Mouse (Mus musculus) erythroid progenitor cell, adult 5-6 weeks (primary cell): Measurements from ENCODE around the gene Cela3b. TPM values are rescaled to one million over a fixed set of nuclear protein-coding genes. Genes with fewer than 3 reads are reported as not detected.
A peak's percentile ranks its signal among the peaks of the same experiment; 100 is the strongest.

ENCODE experiments used
- ATAC-seq: replicated peaks from 2 replicates; pipeline ENCODE4 v1.8.0; 2016; ENCODE audit warnings: moderate number of reproducible peaks, mild to moderate bottlenecking, moderate TSS enrichment, inconsistent platforms; ENCODE audit not compliant: poor library complexity, low FRiP score, severe bottlenecking
- total RNA-seq, 2 experiments: library from RNA; stranded (forward) in 1 of 2; stranded (reverse) in 1 of 2; fragments of 150-400 nt in 1 of 2; fragments of 186-747, 209-891 nt in 1 of 2; gene quantifications; 2 replicates each; pipeline versions ENCODE4 v1.2.3 to v1.2.4; 2015 to 2017; ENCODE audit warnings: low replicate concordance in 2 of 2

Cela3b gene
- total RNA-seq, 2 experiments from 2014 or later = not detected

- ATAC-seq = no peak
Measured at GRCm38 (mm10) chr4:137465125-137465787, 34.9 kb upstream of the Cela3b start.

GRCm38 (mm10) chr4:137461981-137462690 lies 31.8 kb upstream of the Cela3b start:
- no peak; the same call in 1 of the 2 replicates for ATAC-seq

DNA sequence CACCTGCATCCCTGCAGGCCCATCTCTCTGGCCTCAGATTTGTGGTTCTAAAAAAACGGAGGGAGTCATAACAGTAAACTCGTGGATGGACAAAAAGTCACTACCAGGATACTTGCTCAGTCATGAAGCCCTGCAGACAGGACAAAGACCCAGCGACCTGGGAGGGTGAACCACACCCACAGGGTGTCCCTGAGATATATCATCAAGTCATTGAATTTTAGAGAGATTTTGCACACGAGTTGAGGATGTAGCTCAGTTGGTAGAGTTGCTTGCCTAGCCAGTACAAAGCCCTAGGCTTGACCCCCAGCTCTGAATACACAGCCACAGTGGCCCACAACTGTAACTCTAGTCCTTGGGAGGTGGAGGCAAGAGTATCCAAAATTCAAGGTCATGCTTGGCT lies 30.9 kb upstream of the Cela3b start:
- ATAC-seq = no peak

- ATAC-seq = no peak
Measured at GRCm38 (mm10) chr4:137460676-137461075, 30.3 kb upstream of the Cela3b start.

GRCm38 (mm10) chr4:137458861-137459260 lies 28.5 kb upstream of the Cela3b start:
- no peak for ATAC-seq

- ATAC-seq = no peak
Measured at GRCm38 (mm10) chr4:137458310-137458709, 28.0 kb upstream of the Cela3b start.

DNA sequence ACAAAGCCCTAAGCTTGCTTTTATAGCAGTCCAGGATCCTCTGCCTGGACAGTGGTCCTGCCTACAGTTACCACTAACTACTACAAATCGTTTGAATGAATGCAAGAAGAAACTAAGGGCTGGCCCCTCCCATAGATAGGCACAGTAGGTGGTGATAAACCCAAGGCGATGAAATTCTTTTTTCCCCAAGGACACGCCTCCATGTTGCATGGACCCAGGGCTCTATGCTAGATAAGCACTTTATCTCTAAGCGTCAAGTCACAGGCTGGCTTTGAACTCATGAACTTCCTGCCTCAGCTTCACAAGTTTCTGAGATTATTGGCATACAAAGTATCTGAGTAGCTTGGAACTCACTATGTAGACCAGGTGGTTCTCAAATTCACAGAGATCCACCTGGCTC lies 27.0 kb upstream of the Cela3b start:
- no peak for ATAC-seq

DNA sequence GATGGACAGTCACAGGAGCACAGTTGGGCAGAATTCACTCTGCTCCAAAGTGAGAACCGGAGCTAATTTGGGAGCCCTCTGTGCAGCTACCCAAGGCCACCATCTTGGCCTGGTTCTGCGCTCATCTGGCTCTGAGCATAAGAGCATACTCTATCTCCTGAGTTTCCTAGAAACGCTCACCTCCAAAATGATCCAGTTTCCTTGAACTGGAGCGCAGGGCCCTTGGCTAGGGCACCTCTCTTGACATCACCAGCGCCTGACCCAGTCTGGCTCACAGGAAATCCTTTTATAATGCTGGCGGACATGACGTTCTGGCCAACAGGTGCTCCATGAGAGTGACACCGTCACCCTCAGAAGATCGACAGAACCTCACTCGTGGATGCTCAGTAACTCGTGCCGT lies 26.2 kb upstream of the Cela3b start:
- no peak for ATAC-seq

DNA sequence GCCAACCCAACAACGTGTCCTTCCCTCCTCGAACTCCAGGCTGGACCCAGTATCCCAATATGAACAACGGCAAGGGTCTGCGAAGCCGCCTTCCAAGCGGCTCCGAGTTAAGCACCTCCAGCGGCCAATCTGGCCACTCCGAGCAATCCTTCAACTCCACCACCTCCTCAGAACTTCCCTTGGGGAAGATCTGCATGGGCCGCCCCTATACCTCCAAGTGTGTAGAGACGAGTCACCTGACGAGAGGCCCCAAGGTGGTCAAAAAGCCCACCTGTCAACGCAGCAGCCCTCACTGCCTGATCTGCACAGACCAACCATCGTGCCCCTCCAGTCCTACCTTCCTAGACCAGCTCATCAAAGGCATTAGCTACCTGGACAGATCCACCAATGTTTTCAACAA lies 24.2 kb upstream of the Cela3b start:
- no peak for ATAC-seq

DNA sequence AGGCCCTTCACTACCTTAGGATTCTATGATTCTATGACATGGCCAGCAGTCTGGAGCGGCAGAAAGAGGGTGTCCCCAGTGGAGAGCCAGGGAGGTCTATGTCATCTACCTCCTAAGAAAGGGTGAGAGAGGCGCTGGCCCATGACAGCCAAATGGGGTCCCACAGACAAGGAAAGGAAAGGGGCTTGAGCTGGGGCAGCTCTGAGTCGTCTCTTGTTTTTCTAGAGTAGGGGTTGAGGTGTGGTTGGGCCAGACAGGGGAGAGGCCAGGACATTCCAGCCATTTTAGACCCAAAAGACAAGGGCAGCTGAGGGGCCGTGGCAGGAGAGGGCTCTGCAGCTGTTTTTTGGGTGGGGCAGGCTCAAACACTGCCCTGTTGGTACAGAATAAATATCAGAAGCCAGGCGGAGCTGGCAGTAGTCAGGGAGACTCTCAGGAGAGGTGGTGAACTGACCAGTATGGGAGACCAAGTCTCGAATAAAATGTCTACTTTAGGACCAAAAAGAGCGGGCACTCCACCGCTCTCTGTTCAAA lies 23.0 kb upstream of the Cela3b start, which contains the start of gene 1700013G24Rik:
Gene 1700013G24Rik, plus strand, starts transcription at position 51 of the 534 bp plus-strand sequence.
- ATAC-seq = no peak

GRCm38 (mm10) chr4:137452190-137452589 lies 21.9 kb upstream of the Cela3b start:
- no peak for ATAC-seq

GRCm38 (mm10) chr4:137449715-137450114 lies 19.4 kb upstream of the Cela3b start:
- ATAC-seq = no peak

- no peak for ATAC-seq
Measured at GRCm38 (mm10) chr4:137449132-137449531, 18.8 kb upstream of the Cela3b start.

DNA sequence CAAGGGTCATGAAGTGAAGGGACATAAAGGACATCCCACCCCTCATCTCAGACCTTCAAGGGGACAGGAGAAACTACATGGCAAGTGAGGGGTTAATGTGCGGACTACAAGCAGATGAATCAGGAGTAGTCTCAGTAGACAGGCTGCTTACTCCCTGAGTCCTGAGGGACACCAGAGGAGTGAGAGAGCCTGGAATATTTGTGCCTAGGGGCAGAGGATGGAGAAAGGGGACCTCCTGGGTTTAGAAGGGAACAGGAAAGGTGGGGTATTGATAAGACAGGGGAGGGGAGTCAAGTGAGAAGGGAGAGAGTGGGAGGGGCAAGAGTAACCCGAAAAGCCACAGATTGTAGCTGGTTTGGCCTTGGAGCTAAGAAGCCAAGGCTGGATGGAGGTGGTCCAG lies 18.3 kb upstream of the Cela3b start:
- ATAC-seq = no peak

- no peak for ATAC-seq
Measured at GRCm38 (mm10) chr4:137448197-137448596, 17.9 kb upstream of the Cela3b start.

- ATAC-seq = peak; percentile 63
Measured at GRCm38 (mm10) chr4:137447363-137448196, 17.2 kb upstream of the Cela3b start.

DNA sequence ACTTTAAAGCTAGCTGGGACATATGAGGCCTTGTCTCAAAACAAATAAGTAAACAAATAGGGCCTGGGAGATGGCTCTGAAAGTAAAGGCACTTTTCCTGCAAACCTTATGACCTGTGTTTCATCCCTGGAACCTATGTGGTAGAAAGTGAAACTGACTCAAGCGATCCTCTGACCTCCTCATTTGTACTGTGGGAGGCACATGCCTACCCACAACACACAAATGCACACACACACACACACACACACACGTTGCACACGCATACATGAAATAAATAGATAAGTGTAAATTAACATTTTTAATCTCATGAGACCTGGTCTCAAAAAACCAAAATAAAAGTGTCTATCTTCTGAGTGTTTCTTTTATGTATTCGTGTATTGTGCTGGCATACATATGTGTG lies 15.5 kb upstream of the Cela3b start:
- no peak for ATAC-seq

- ATAC-seq = peak; percentile 48
Measured at GRCm38 (mm10) chr4:137443625-137444024, 13.3 kb upstream of the Cela3b start.

- ATAC-seq = no peak
Measured at GRCm38 (mm10) chr4:137441332-137441731, 11.0 kb upstream of the Cela3b start.

DNA sequence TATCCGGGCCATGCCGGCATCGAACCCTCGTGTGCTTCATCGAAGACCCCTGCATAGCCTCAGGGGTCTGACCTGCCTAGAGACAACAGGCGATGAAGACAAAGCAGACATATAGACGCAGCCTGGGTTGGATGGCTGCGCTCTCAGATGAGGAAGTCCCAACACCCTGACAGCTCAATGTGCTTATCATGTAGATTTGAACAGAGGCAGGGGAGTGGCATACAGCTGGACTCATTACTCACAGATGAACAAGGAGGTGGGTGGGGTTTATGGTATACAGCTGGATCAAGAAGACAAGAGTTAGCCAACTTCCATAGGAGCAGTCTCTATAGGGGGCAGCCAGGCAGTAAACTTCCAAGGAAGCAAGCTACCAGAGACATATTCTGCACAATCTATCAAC lies 8.5 kb upstream of the Cela3b start:
- ATAC-seq = peak; percentile 94
